Mouse (Mus musculus): ENCODE data around the gene Olfr1494.

GRCm38 (mm10) chr19:13739428-13739827 lies at the start of gene Olfr1494:
- TF ChIP-seq CTCF (IDR thresholded peaks at IDR 0.05; ENCODE audit: extremely low read depth, insufficient read depth, low read length) = no peak
- TF ChIP-seq POLR2A (IDR thresholded peaks at IDR 0.05; ENCODE audit: extremely low read depth, insufficient read depth, low read length) = no peak
